Mouse (Mus musculus) erythroblast, embryonic 14.5 days (primary cell): ENCODE results near the gene Bach2.

Source experiments
- GATA1 ChIP-seq: IDR thresholded peaks from 2 replicates; pipeline ENCODE4 v1.6.1; 2012; ENCODE audit warnings: low read length, inconsistent platforms, mixed read lengths
- TAL1 ChIP-seq: IDR thresholded peaks from 3 replicates; pipeline ENCODE4 v1.6.1; 2012; ENCODE audit warnings: low read length, inconsistent platforms, mixed read lengths

DNA sequence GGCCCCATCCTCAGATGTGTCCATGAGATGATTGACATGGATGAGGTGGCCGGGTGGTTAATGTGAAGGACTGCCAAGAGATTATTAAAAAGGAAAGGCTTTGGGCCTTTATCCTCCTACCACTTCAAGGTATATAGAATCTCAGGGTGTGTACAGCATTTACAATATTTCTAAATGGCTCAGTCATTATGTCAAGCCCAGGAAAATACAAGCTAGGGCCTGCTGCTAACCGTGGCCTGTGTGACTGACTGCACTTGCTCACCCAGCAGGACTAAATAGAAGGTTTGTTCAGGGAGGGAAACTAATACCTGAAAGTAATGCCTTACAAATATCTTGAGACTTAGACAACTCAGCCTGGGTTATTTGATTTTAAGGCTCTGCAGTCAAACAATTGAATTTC, 283.4 kb downstream of the Bach2 start:
- TF ChIP-seq GATA1 (no peak), TAL1 (no peak)
